Mouse (Mus musculus): Measurements from ENCODE around the gene Igsf3.

- no peak for TF ChIP-seq TAL1 (IDR thresholded peaks at IDR 0.05; ENCODE audit: low read length)
- no peak for TF ChIP-seq GATA1 (IDR thresholded peaks at IDR 0.05; ENCODE audit: low read length)
These were observed 12.7 kb downstream of the Igsf3 start for GRCm38 (mm10) chr3:101389566-101389965.
